Mouse (Mus musculus): ENCODE results near the gene Taok3.

Taok3 gene

GRCm38 (mm10) chr5:117117716-117118115 lies 2.2 kb upstream of the Taok3 start:
- DNase-seq (ENCODE audit: low read depth): peak; percentile 59

- no peak for DNase-seq (ENCODE audit: low read depth)
Observed at GRCm38 (mm10) chr5:117118220-117118619, 1.7 kb upstream of the Taok3 start.

DNA sequence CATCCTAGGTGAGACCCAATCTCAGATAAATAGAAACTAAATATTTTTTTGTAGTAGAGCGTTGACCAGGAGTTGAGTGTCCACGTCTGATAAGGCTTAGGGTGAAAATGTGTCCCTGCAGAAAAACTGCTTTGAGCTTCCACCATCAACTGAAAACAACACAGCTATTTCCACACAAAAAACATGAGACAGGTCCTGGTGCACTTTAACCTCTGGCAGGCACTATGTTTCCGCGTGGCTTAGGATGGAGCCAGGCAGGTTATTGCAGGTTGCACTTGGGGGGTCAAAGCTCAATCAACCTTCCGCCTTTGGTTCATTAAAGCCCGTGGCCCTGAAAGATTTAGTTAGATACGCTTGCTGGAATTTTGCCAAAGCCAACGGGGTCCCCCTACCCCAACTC lies 1.1 kb upstream of the Taok3 start:
- DNase-seq (ENCODE audit: low read depth): no peak

- DNase-seq (ENCODE audit: low read depth): no peak
Observed at GRCm38 (mm10) chr5:117120489-117121466, 849 bp downstream of the Taok3 start.

GRCm38 (mm10) chr5:117121657-117122056 lies 1.7 kb downstream of the Taok3 start:
- DNase-seq (ENCODE audit: low read depth): no peak

DNA sequence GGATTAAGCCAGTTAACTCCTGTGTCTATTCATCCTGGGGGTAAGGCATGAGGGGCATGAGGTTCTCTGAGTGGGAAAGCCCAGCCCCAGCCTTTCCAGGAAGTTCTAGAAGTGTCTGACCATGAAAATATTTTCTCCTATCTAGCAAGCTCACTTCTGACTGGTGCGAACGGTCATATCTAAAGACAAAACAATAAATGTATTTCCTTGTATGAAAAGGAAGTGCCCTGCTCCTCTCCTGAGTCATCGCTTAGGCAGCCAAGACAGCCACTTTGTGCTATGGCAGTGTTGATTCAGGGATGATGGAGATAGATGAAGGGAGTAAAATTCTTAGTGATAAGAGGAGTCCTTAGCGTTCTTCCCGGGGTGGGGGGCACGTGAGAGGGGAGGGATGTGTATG lies 3.2 kb downstream of the Taok3 start:
- no peak for DNase-seq (ENCODE audit: low read depth)

DNA sequence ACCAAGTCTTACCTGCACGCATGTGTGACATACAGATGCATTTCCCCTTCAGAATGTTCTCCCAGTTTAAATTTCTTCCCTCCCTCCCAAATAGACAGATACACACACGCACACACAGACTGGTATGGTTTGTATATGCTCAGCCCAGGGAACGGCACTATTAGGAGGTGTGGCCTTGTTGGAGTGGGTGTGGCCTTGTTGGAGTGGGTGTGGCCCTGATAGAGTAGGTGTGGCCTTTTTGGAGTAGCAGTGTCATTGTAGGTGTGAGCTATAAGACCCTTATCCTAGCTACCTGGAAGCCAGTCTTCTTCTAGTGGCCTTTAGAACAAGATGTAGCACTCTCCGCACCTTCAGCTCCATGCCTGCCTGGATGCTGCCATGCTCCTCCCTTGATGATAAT lies 3.9 kb downstream of the Taok3 start:
- no peak for DNase-seq (ENCODE audit: low read depth)

- no peak for DNase-seq (ENCODE audit: low read depth)
Observed at GRCm38 (mm10) chr5:117125482-117126346, 5.8 kb downstream of the Taok3 start.

DNA sequence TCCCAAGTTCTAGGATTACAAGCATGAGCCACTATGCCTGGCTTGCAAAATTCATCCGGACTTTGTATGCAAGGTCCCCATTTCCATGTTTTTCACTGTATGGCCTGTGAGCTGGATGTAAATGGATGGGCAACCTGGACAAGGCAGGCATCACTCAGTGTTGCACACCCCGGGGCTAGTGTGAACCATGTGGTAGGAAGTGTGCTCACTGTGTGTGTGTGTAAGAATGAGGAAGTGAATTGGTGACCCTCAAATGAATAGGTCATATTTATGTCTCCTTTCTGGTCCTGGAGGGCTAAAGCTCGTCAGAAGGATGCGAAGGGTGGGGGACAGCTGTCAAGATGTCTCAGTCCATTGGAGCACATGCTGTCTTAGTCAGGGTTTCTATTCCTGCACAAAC lies 7.1 kb downstream of the Taok3 start:
- no peak for DNase-seq (ENCODE audit: low read depth)

DNA sequence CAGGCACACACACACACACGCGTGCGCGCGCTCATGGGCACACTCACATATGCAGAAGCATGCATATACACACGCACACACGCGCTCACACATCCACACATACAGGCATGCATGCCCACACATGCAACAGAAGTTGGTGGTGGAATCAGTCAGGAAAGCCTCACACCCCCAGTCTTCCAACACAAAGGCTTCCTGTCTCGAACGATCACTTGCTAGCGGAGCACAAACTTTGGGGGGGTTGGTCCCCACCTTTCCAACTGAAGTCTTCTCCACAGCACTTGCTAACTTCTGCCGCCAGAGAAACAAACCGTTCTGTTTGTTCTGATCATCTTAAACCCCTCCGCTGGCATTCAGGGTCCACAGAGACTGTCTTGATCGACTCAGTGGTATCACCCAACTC lies 10.8 kb downstream of the Taok3 start:
- no peak for DNase-seq (ENCODE audit: low read depth)

DNA sequence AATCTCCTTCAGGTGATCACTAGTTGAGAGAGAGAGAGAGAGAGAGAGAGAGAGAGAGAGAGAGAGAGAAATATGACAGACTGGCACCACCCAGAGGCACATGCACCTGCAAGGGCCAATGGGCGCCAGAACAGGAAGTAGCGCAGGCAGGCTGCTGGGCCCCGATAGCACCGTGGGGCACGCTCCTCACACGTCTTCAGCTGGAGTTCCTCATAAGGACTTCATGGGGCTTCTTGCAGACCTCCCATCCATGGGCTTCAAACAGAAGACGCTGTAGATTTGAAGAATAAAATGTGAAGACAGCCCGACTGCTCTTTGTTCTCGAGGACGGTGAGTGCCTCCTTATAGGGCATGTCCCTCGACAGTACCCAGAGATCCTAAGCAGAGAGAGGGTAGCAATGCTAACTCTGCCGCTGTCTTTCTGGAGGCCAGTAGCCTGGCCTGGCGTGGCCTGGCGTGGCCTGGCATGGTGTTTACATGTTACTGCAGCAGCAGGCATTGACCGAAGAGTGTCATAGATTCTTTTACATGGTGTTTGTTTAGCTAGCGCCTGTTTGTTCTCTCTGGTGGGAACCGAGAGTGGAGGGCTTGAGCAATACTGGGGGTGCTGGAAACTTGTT lies 13.6 kb downstream of the Taok3 start:
- peak; percentile 91 for DNase-seq (ENCODE audit: low read depth)

DNA sequence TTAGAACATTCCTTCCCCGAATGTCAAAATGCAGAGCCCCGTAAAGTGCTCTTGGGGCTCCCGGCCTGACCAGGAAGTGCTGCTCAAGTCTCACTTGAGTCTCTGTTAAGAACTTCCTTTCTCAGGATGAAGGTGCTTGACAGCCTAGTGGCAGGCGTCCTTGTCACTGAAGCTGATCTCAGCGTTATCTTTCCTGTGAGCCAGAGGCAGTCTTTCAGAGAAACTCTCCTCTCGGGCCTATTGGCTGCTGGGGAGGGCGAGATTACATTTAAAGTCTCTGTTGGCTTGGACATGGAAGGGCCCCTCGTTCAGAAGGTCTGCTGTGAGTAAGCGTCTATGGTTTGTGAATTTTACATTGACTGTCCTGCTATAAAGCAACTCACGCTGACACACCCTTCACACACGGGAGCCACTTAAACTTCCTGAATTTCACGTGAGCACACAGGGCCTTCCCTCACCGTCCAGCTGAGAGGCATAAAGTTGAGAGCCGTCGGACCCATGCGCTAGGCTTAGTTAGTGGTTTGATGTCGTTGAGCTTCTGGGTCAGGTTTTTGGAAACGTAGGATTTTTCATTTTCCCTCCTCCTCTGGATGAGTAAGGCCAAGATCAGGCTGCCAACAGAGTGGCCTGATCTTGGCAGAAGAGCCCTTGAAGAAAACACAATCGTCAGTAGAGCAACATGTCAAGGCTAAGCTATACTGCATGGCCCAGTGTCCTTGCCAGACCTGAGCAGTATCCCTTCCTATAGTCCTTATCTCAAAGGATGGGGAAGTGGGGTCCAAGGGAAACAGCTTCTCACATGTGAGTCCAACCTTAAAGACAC lies 14.3 kb downstream of the Taok3 start:
- peak; percentile 77 for DNase-seq (ENCODE audit: low read depth)

DNA sequence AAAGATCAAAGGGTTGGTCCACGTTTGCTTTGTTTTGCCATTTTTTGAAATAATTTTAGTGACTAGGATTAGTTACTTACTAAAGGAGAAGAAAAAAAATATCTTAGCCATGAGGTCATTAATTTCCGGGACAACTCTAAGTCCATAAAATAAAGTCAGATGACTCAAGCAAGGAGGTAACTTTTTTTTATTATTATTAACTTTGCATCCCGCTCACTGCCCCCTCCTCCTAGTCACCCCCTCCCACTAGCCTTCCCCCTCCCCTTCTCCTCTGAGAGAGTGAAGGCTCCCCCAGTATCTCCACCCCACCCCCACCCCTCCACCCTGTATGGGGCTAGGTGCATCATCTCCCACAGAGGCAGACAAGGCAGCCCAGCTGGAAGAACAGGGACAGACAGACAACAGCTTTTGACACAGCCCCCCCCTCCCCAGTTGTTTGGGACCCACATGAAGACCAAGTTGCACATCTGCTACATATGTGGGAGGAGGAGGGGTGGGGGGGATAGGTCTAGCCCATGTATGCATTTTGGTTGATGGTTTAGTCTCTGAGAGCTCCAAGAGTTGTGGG lies 15.0 kb downstream of the Taok3 start:
- DNase-seq (ENCODE audit: low read depth): no peak

GRCm38 (mm10) chr5:117135869-117136268 lies 15.9 kb downstream of the Taok3 start:
- DNase-seq (ENCODE audit: low read depth): peak; percentile 96

DNA sequence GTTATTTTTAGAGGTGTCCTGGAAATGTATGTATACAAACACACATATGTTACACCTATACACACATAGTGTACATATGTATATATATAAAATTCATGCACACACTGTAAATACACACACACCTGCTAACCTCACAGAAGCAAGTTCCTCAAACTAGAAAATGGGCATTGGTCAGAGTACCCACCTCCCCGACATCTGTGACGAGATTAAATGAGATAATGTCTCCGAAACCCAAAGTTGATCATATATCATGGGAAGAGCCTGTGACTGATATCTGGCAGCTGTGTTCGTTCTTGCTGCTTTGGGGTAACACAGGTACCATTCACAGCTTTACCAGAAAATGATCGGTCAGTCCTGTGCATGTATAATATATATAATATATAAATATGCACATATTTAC lies 16.6 kb downstream of the Taok3 start:
- no peak for DNase-seq (ENCODE audit: low read depth)

- DNase-seq (ENCODE audit: low read depth): no peak
Observed at GRCm38 (mm10) chr5:117137011-117137410, 17.1 kb downstream of the Taok3 start.

GRCm38 (mm10) chr5:117137594-117137993 lies 17.7 kb downstream of the Taok3 start:
- DNase-seq (ENCODE audit: low read depth): no peak

DNA sequence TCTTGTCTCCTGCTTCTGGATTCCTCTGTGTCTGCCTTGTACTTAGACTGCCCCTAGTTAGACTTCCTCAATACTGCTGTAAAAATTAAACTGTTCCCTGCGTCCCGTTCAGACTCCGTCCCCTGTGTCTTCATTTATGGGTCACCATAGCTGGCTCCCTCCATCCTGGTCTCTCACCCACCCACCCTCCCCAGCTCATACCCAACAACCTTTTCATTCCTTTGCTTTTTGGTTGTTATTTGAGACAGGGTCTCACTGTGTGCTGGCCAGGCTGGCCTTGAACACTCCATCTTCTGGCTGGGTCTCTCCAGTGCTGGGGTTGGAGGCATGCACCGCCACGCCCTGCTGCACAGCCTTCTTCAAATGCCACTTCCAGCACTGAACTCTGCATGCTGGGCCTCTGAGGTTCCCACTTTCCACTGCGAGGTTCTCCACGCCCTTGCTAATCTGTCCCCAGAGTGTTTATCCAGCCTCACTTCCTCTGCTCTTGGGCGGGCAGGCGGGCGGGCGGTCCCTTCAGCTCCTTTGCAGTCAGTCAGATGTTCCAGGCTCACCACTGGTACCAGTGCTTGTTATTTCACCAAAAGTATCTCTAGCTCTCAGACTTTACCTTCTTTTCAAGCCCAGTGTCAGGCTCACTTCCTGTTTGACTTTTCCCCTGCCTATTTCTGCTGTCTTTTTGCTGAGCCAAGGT lies 18.5 kb downstream of the Taok3 start:
- DNase-seq (ENCODE audit: low read depth): peak; percentile 75

- DNase-seq (ENCODE audit: low read depth): no peak
Observed at GRCm38 (mm10) chr5:117139822-117140221, 19.9 kb downstream of the Taok3 start.

GRCm38 (mm10) chr5:117140374-117140773 lies 20.4 kb downstream of the Taok3 start:
- DNase-seq (ENCODE audit: low read depth): no peak

- peak; percentile 59 for DNase-seq (ENCODE audit: low read depth)
Observed at GRCm38 (mm10) chr5:117143721-117144135, 23.8 kb downstream of the Taok3 start.

All from 416B (cell line).